Mouse (Mus musculus): ENCODE measurements around the gene Irf2bpl. TPM values are rescaled to one million over a fixed set of nuclear protein-coding genes. Genes with fewer than 3 reads are reported as not detected.

Gene Irf2bpl
- 20.5 and 22.6 TPM in 2 replicates for polyA plus RNA-seq (2016; fragmentation: Nextera tagmentation; extraction: Ambion mirVana)

DNA sequence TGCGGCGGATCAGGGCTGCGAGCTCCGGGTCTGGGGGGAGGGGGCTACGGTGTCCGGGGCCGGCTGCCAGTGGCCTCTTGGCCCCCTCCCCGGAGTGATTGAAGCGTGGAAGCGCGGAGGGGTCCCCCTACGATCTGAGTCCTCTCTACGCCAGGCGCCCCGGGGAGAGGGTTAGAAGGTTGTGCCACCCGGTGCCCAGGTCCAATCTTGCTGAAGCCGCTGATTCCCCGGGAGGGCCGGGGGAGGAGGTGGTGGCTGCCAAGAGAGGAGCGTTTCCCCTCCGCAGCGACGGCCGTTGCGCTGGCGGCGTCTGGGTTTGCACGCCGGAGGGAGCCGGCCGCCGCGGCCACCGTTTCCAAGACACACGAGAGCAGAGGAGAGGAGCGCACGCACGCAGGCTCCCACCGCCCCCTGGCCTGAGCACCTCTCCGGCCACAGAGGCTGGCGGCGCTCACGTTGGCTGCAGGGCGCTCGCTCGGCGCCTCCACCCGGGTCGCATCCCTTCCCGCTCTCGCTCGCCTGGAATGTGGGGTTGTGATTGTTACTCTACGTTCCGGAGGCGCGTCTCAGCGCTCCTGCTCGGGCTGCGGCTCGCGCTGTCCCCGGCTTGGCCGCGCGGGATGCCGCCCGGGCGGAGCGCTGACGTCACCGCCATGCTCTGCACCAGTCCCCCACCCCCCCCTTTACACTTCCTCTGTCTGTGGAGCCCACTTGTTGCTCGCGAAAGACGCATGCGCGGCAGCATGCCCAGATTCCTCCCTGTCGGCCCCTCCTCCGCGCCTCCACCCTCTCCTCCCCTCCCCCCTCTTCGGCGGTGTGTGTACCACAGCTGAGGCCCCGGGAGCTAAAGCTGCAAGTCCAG lies at the start of gene Irf2bpl:
Gene Irf2bpl (minus strand): TSS at position 602 of the 862 bp plus-strand sequence.
- peaks cover 97% of the 10 kb centered on the region for H3K4me1 ChIP-seq
- DNase-seq (ENCODE audit: extremely low spot score, low spot score) = peak; percentile 97
- peaks cover 38% of the 10 kb centered on the region for H3K27me3 ChIP-seq (ENCODE audit: poor library complexity, severe bottlenecking)
- under 1% methylated on average over 80 of the region's 82 CpGs for WGBS
- H3K4me3 ChIP-seq = peak within 1 kb of the TSS; percentile 82
- peaks cover 18% of the 10 kb centered on the region for H3K36me3 ChIP-seq (replicated peaks)
- no peaks in the 10 kb centered on the region for H3K9me3 ChIP-seq
- peak within 1 kb of the TSS; percentile 98 for H3K27ac ChIP-seq

DNA sequence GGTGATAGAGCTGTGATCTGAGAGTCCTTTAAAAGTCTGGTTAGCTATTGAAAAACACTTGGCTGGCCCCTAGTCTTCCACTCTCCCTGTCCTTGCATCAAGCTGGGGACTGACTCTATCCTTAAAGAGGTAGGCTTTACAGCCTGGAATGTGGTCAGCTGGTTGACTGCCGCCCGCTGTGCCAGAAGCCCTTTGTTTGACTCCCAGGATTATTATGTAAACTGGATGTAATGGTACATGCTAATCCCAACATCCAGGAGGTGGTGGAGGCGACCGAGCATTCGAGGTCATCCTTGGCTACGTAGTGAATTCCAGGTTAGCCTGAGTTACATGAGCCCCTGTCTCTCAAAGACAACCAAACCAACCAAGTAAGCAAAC lies 48.0 kb upstream of the Irf2bpl start:
- no peaks in the 10 kb centered on the region for H3K27me3 ChIP-seq (ENCODE audit: poor library complexity, severe bottlenecking)
- WGBS = 17% methylated on average over 6 of the region's 6 CpGs
- H3K36me3 ChIP-seq (replicated peaks) = no peaks in the 10 kb centered on the region
- peaks cover 10% of the 10 kb centered on the region; the same call in 1 of the 2 replicates for H3K9me3 ChIP-seq
- H3K4me1 ChIP-seq = peaks cover 21% of the 10 kb centered on the region
- peak overlapping the region; percentile 66 for H3K27ac ChIP-seq
- no peak for DNase-seq (ENCODE audit: extremely low spot score, low spot score)
- H3K4me3 ChIP-seq = no peak overlapping the region

DNA sequence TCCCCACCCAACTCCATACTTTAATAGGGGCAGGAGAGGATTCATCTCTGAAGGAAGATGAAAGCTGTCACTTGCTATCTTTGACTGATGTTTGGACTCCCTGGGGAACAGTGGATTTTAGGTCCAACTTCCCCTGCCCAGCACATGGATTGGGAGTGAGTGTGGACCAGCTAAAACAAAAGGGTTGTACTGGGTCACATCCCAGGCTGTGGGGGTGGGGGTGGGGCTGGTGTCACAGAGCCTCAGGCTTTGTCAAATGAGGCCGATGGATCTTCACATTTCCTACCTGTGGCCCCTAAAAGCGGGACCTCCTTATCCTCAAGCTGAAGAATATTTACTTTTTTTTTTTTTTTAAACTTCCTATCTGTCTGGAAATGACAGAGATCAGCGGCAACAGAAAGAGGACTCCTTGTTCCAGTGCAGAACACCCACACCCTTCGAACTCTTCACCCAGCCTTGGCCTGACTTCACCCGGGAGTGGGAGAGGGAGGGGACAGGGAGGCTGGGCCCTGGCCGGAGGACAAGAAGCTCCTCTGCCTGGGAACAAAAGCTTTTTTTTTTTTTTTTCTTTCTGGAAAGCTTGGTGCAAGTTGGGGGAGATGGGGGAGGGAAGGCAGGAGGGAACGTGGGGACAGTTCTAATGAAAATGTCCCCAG lies 47.4 kb upstream of the Irf2bpl start:
- Histone ChIP-seq H3K27me3 (ENCODE audit: poor library complexity, severe bottlenecking) (no peaks in the 10 kb centered on the region), H3K4me3 (no peak overlapping the region), H3K36me3 (replicated peaks) (no peaks in the 10 kb centered on the region), H3K27ac (peak overlapping the region; percentile 66), H3K9me3 (peaks cover 11% of the 10 kb centered on the region; the same call in 1 of the 2 replicates), H3K4me1 (peaks cover 21% of the 10 kb centered on the region)
- no peak for DNase-seq (ENCODE audit: extremely low spot score, low spot score)
- 9% methylated on average over 7 of the region's 7 CpGs for WGBS

DNA sequence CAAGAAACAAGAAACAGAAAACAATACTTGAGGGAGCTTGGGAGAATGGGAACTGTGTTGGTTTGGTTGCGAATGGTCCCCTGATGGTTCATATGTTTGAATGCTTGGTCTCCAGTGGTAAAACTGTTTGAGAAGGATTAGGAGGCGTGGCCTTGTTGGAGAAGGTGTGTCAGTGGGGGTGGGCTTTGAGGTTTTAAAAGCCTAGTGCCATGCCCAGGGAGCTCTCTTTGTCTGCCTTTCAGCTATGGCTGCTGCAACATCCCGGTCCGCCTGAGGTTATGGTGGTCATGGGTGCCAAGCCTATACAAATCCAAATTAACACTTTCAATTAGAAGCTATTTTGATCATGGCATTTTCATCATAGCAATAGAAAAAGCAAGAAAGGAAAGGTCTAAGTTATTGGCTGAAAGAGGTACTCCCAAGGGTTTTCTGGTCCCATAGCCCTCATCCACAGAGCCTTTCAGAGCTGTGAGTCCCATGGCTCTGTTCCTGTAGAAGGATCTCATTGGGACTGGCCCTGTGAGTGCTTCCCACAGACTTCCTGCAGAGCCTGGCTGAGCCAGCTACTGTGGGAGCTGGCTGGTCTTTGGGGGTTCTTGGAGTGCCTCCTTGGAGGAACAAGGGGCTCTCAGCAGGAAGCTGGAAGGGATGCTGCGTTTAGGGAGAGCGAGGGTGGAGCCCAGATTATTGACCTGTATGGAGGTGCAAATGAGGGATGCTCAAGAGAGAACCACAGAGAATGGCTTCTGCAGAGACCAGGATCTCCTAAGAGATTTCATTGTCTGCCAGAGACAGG lies 46.5 kb upstream of the Irf2bpl start:
- H3K9me3 ChIP-seq = peaks cover 11% of the 10 kb centered on the region; the same call in 1 of the 2 replicates
- H3K4me3 ChIP-seq = no peak overlapping the region
- H3K36me3 ChIP-seq (replicated peaks) = no peaks in the 10 kb centered on the region
- no peak for DNase-seq (ENCODE audit: extremely low spot score, low spot score)
- 68% methylated on average over 6 of the region's 6 CpGs for WGBS
- H3K4me1 ChIP-seq = peaks cover 21% of the 10 kb centered on the region
- H3K27me3 ChIP-seq (ENCODE audit: poor library complexity, severe bottlenecking) = no peaks in the 10 kb centered on the region
- H3K27ac ChIP-seq = peak overlapping the region; percentile 66; the same call in 1 of the 2 replicates

DNA sequence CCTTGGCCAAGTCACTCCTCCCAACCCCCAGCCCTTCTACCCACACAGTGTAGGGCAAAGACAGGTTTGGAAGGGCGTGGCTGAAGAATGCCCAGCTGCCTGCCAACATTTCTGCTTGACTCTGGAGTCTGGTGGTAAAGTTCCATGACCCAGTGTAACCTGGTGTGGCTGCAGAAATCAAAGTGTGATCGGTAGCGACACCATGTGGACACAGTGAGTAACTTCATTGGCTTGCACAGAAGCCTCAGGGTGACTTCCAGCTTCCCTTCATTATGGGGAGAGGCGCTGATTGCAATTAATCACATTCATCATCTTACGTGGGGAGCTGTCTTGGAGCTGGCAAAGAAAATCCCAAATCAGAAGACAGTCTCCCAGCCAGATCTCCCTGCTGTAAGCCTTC lies 39.2 kb upstream of the Irf2bpl start:
- H3K27me3 ChIP-seq (ENCODE audit: poor library complexity, severe bottlenecking) = 0 out of 2 replicates have a peak, but pooled peaks cover 4% of the 10 kb centered on the region
- 0 out of 2 replicates have a peak overlapping the region, but pooled peaks have one; percentile 26 for H3K27ac ChIP-seq
- no peak overlapping the region for H3K4me3 ChIP-seq
- 10% methylated on average over 5 of the region's 5 CpGs for WGBS
- H3K36me3 ChIP-seq (replicated peaks) = no peaks in the 10 kb centered on the region
- H3K4me1 ChIP-seq = peaks cover 20% of the 10 kb centered on the region
- peak; percentile 70 for DNase-seq (ENCODE audit: extremely low spot score, low spot score)
- H3K9me3 ChIP-seq = peaks cover 11% of the 10 kb centered on the region; the same call in 1 of the 2 replicates

DNA sequence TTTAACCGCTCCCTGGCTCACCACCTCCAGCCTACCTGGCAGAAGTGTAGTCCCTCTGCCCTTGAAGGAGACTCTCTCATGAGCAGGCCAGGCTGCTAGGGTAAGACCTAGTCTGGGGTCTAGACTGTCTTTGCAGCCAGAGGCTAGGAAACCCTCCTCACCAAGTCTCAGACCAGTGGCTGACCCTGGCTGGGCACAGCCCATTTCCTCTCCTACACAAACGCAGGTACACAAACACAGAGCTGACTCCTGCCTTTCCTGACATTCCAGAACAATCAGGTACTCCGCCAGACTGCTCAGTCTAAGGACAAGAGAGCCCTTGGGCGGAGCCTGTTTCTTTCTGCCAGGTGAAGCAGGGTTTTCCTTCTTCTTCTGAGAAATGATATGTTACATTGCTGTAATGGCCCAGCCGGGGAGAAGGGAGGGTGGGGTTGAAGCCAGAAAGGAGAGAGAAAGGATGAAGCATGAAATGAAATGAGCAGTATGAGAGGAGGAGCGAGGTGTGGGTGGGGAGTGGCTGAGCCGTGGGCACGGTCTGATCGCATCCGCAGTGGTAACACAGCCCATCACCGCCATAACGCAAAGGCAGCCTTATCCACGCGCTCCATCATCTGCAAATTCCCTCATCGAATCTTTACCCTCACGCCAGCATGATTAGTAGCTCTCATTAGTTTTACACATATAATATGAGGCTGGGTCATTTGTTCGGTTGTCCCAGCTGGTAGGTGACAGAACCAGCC lies 34.6 kb upstream of the Irf2bpl start:
- Histone ChIP-seq H3K4me1 (peaks cover 50% of the 10 kb centered on the region), H3K27me3 (ENCODE audit: poor library complexity, severe bottlenecking) (peaks cover 22% of the 10 kb centered on the region), H3K4me3 (no peak overlapping the region), H3K9me3 (no peaks in the 10 kb centered on the region), H3K36me3 (replicated peaks) (no peaks in the 10 kb centered on the region), H3K27ac (peak overlapping the region; percentile 37; the same call in 1 of the 2 replicates)
- no peak for DNase-seq (ENCODE audit: extremely low spot score, low spot score)
- WGBS = 87% methylated on average over 17 of the region's 17 CpGs

DNA sequence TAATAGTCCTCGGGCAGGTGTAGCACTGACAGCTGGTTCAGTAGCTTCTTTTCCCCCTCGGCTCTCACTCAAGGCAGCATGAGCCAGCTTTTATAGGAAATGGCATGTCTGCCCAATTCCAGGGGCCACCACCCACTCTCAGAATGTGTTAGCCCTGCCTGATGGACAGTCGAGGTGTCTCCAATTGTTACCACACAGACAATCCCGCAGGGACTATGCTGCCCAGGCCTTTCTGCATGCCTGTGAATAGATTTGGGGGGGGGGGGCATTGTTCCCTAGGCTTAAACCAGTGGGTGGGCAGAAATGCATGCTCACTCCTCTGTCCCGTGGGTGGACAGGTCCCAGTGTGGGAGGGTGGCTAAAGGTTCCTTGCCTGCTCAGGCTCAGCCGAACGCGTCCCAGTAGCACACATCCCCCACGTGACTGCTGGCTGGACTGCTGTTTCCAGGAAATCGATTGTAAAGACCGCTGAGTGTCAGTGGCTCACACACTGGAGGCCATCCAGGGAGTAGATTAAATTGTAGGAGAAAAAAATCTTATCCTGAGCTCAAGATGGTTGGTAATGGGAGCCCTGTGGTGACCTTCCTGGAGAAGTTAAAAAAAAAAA lies 33.9 kb upstream of the Irf2bpl start:
- peak overlapping the region; percentile 37 for H3K27ac ChIP-seq
- peaks cover 51% of the 10 kb centered on the region for H3K4me1 ChIP-seq
- no peaks in the 10 kb centered on the region for H3K9me3 ChIP-seq
- no peaks in the 10 kb centered on the region for H3K36me3 ChIP-seq (replicated peaks)
- 41% methylated on average over 11 of the region's 11 CpGs for WGBS
- H3K27me3 ChIP-seq (ENCODE audit: poor library complexity, severe bottlenecking) = peaks cover 29% of the 10 kb centered on the region
- no peak for DNase-seq (ENCODE audit: extremely low spot score, low spot score)
- H3K4me3 ChIP-seq = no peak overlapping the region

DNA sequence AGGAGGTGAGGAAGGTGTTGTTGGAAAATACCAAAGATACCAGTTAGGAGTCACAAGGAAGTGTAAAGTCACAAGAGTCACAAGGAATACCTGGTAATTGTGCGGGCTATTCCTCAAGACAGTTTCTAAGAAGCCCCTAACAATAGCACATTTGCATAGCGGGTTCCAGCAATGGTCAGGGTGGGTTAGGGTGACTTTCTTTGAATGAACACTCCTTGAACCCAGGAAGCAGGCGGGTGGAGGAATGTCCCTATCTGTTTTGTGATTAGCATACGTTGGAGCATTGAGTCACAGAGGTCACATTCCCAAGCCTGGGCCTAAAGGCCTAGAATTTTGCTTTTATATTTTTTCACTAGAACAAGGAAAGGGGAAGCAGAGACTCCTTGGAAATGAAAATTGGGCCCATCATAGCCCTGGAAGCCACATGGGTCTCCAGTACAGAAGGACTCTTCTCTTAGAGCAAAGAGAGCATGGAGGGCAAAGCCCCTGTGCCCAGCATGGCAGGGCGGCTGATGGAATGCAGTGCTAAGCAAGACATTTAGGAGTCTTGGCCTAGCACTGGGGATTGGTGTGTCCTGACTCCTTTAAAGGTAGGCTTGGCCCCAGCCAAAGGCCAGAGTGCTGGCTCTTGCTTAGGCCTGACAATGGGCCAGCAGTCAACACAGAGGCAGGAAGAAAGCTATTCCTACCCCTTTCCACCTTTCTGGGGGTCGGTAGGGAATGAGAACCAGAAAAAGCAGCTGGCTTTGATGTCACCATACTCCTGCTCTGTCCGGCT lies 32.4 kb upstream of the Irf2bpl start:
- no peak for DNase-seq (ENCODE audit: extremely low spot score, low spot score)
- 79% methylated on average over 7 of the region's 7 CpGs for WGBS
- H3K4me1 ChIP-seq = peaks cover 49% of the 10 kb centered on the region
- no peak overlapping the region for H3K4me3 ChIP-seq
- no peaks in the 10 kb centered on the region for H3K9me3 ChIP-seq
- peak overlapping the region; percentile 37 for H3K27ac ChIP-seq
- H3K27me3 ChIP-seq (ENCODE audit: poor library complexity, severe bottlenecking) = peaks cover 33% of the 10 kb centered on the region
- H3K36me3 ChIP-seq (replicated peaks) = no peaks in the 10 kb centered on the region

DNA sequence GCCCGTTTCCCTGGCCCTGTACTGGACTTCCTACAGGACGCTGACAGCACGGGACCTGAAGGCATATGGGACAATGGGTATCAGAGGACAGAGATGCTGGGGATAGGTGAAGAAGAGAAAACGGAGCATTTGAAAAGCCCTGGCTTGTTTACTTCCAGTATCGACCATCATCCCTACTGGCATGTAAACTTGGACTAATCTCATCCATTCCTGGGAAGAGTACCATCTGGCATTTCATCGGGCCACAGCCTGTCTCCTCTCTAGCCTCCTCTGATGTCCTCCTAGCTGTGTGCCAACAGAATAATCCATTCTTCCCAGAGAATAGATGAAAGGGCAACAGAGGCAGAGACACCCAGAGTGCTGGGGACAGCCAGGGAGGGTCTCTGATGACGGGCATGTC lies 31.0 kb upstream of the Irf2bpl start:
- no peaks in the 10 kb centered on the region for H3K9me3 ChIP-seq
- no peaks in the 10 kb centered on the region for H3K36me3 ChIP-seq (replicated peaks)
- peaks cover 46% of the 10 kb centered on the region for H3K27me3 ChIP-seq (ENCODE audit: poor library complexity, severe bottlenecking)
- peak overlapping the region; percentile 51 for H3K27ac ChIP-seq
- H3K4me3 ChIP-seq = no peak overlapping the region
- no peak for DNase-seq (ENCODE audit: extremely low spot score, low spot score)
- 81% methylated on average over 7 of the region's 7 CpGs for WGBS
- H3K4me1 ChIP-seq = peaks cover 58% of the 10 kb centered on the region

DNA sequence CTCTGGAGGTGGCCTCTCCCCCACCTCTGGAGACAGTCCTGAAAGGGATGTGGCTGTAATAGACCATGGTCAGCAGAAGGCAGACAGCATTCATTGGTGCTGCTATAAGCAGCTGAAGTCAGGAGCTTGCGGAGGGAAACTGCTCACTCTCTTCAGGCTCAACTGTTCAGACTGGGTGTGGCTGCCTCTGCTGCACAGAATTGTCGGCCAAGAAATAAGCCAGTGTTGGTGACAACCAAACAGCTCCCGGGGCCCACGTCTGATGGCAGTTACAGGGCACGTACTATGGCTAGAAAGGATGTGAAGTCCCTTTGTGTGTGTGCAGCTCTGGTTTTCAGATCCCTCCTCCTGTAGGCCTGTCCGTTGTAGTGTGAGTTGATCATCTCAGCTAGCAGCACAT lies 30.2 kb upstream of the Irf2bpl start:
- H3K4me3 ChIP-seq = no peak overlapping the region
- no peak for DNase-seq (ENCODE audit: extremely low spot score, low spot score)
- H3K4me1 ChIP-seq = peaks cover 67% of the 10 kb centered on the region
- H3K27ac ChIP-seq = peak overlapping the region; percentile 44; the same call in 1 of the 2 replicates
- H3K36me3 ChIP-seq (replicated peaks) = no peaks in the 10 kb centered on the region
- 80% methylated on average over 6 of the region's 6 CpGs for WGBS
- H3K27me3 ChIP-seq (ENCODE audit: poor library complexity, severe bottlenecking) = peaks cover 54% of the 10 kb centered on the region
- H3K9me3 ChIP-seq = no peaks in the 10 kb centered on the region

DNA sequence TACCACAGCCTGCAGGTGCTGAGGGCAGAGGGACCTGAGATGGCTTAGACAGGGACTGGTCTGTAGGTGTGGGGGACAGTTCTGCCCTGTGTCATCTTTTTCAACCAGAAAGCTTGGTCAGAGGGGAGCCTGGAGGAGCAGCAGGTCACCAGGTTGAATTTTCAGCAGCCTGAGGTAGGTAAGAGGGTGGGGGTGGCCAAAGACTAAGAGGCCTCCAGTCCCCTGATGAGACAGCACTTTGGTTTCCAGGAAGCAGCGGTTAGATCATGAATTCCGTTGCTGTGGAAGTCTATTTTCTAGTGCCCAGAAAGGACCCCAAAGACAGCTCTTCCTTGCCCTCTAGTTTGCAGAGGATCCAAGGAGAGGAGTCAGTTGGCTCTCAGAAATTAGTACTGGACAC lies 29.8 kb upstream of the Irf2bpl start:
- WGBS = 70% methylated on average over 2 of the region's 2 CpGs
- DNase-seq (ENCODE audit: extremely low spot score, low spot score) = no peak
- Histone ChIP-seq H3K36me3 (replicated peaks) (no peaks in the 10 kb centered on the region), H3K27me3 (ENCODE audit: poor library complexity, severe bottlenecking) (peaks cover 58% of the 10 kb centered on the region), H3K4me3 (no peak overlapping the region), H3K9me3 (no peaks in the 10 kb centered on the region), H3K4me1 (peaks cover 70% of the 10 kb centered on the region), H3K27ac (peak overlapping the region; percentile 44; the same call in 1 of the 2 replicates)

Measured in forebrain, embryonic 10.5 days (tissue).